Mouse (Mus musculus) lung, postnatal 0 days (tissue): ENCODE results near the gene Cyp11a1. TPM values are rescaled to one million over a fixed set of nuclear protein-coding genes. Genes with fewer than 3 reads are reported as not detected.

Experiments used
- ATAC-seq: fragments of 200-750 bp; cut with Nextera tagmentation; 2 replicates; pipeline ENCODE4 v1.8.0; 2017; ENCODE audit warnings: moderate library complexity
- DNase-seq: peaks from one replicate; pipeline ENCODE4 v3.0.0-alpha.2; 2016; ENCODE audit warnings: low spot score
- H3K27ac ChIP-seq: fragments of 300-500 bp; sonication (generic); 2 replicates; pipeline ENCODE4 v1.5.1; 2014; ENCODE audit warnings: antibody characterized with exemption, mild to moderate bottlenecking, low read length, mixed read lengths
- H3K27me3 ChIP-seq: fragments of 300-500 bp; sonication (generic); replicated peaks from 2 replicates; pipeline ENCODE4 v1.6.1; 2014; ENCODE audit warnings: low read length, mixed read lengths; ENCODE audit not compliant: insufficient read depth
- H3K36me3 ChIP-seq: fragments of 300-500 bp; sonication (generic); 2 replicates; pipeline ENCODE4 v1.6.1; 2014; ENCODE audit warnings: low read length, mixed read lengths; ENCODE audit not compliant: insufficient read depth
- H3K4me1 ChIP-seq: fragments of 300-500 bp; sonication (generic); 2 replicates; pipeline ENCODE4 v1.6.1; 2014; ENCODE audit warnings: antibody characterized with exemption, low read depth, low read length, mixed read lengths; ENCODE audit not compliant: insufficient read depth
- H3K4me2 ChIP-seq: fragments of 300-500 bp; sonication (generic); replicated peaks from 2 replicates; pipeline ENCODE4 v1.6.1; 2014; ENCODE audit warnings: low read depth, mild to moderate bottlenecking, low read length, moderate library complexity, mixed read lengths
- H3K4me3 ChIP-seq: fragments of 300-500 bp; sonication (generic); 2 replicates; pipeline ENCODE4 v1.5.1; 2014; ENCODE audit warnings: low read depth, low read length
- H3K9ac ChIP-seq: fragments of 300-500 bp; sonication (generic); replicated peaks from 2 replicates; pipeline ENCODE4 v1.6.1; 2014; ENCODE audit warnings: low read depth, mild to moderate bottlenecking
- H3K9me3 ChIP-seq: fragments of 300-500 bp; sonication (generic); 2 replicates; pipeline ENCODE4 v1.6.1; 2016; ENCODE audit warnings: low read length, mixed read lengths
- CTCF ChIP-seq: IDR thresholded peaks from 2 replicates; pipeline ENCODE4 v1.5.1; 2016; ENCODE audit warnings: antibody characterized with exemption, mild to moderate bottlenecking
- EP300 ChIP-seq: IDR thresholded peaks from 2 replicates; pipeline ENCODE4 v1.6.1; 2016; ENCODE audit warnings: antibody characterized with exemption, mild to moderate bottlenecking, control low read depth
- WGBS: fragments of 180-500 bp; shearing (Covaris S2); extraction: QIAGEN DNeasy Blood & Tissue Kit; methylation state at CpG from one replicate; pipeline ENCODE4 v1.1.7; 2014; 5-methylcytosine and 5-hydroxymethylcytosine counted together
- polyA plus RNA-seq: library from polyadenylated mRNA; unstranded; fragments of >200 nt; fragmentation: Nextera tagmentation; extraction: Ambion mirVana; gene quantifications from 2 replicates; pipeline ENCODE4 v1.2.1, GENCODE M21; 2015

Cyp11a1 gene
- polyA plus RNA-seq, 1 experiment from 2014 or later: 1.2 TPM

GRCm38 (mm10) chr9:57961863-57962778, 44.1 kb upstream of the Cyp11a1 start:
- no peaks in the 10 kb centered on the region for H3K36me3 ChIP-seq
- no peaks in the 10 kb centered on the region for H3K9me3 ChIP-seq
- no peak overlapping the region for H3K4me2 ChIP-seq
- H3K9ac ChIP-seq: no peak overlapping the region
- no peaks in the 10 kb centered on the region for H3K27me3 ChIP-seq
- H3K4me1 ChIP-seq: no peaks in the 10 kb centered on the region
- WGBS: 39% methylated on average over 17 of the region's 17 CpGs
- no peak for DNase-seq
- H3K4me3 ChIP-seq: no peak overlapping the region
- peak overlapping the region; percentile 73; the same call in 1 of the 2 replicates for H3K27ac ChIP-seq
- ATAC-seq: peak; percentile 68
- peak; percentile 7; the same call in 1 of the 2 replicates for TF ChIP-seq CTCF
- TF ChIP-seq EP300: peak; percentile 76

- Histone ChIP-seq H3K36me3 (no peaks in the 10 kb centered on the region), H3K4me2 (no peak overlapping the region), H3K4me1 (no peaks in the 10 kb centered on the region), H3K27ac (peak overlapping the region; percentile 47; the same call in 1 of the 2 replicates), H3K9me3 (no peaks in the 10 kb centered on the region), H3K9ac (no peak overlapping the region), H3K27me3 (no peaks in the 10 kb centered on the region), H3K4me3 (no peak overlapping the region)
- TF ChIP-seq CTCF (no peak), EP300 (no peak)
- DNase-seq (no peak), ATAC-seq (no peak)
- 82% methylated on average over 4 of the region's 4 CpGs for WGBS
These were observed 42.8 kb upstream of the Cyp11a1 start for GRCm38 (mm10) chr9:57963249-57963997.

GRCm38 (mm10) chr9:57963998-57964395, 42.2 kb upstream of the Cyp11a1 start:
- Histone ChIP-seq H3K9ac (no peak overlapping the region), H3K4me1 (no peaks in the 10 kb centered on the region), H3K9me3 (no peaks in the 10 kb centered on the region), H3K4me3 (no peak overlapping the region), H3K27ac (peak overlapping the region; percentile 47; the same call in 1 of the 2 replicates), H3K27me3 (no peaks in the 10 kb centered on the region), H3K4me2 (no peak overlapping the region), H3K36me3 (no peaks in the 10 kb centered on the region)
- no peak for DNase-seq
- no peak for TF ChIP-seq CTCF
- no peak for TF ChIP-seq EP300
- no peak for ATAC-seq
- 81% methylated on average over 5 of the region's 5 CpGs for whole genome bisulfite sequencing

DNA sequence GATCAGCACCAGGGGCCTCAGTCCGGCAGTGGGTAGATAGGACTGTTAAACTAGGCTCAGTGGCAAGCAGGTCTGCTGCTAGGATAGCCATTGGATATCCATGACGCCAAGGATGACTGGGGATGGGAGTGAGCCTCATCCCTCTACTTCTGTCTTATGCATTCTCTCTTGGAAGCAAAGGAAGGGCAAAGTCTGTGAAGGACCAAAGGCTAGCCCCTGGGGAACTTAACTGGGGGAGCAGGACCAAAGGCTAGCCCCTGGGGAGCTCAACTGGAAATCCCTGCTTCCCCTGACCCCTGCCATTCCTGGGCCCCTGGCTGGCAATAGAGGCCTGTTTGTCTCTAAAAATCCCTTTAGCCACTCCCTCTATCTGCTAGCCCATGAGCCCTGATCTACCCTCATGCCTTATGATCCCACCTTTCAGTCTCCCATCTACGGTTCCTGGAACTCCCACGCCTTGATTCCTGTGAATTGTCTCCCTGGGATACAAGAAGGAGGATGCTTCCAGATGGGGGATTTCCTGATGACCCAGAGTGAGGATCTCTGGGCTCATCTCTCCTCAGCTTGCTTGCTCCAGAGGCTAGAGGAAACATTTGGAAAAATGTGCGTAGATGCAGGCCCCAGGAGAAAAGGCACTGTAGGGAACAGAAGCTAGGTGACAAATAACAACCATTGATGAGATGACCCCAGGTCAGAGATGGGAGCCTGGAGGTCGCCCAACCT, 41.5 kb upstream of the Cyp11a1 start:
- Histone ChIP-seq H3K9ac (no peak overlapping the region), H3K4me1 (peaks cover 3% of the 10 kb centered on the region; the same call in 1 of the 2 replicates), H3K4me3 (no peak overlapping the region), H3K27me3 (no peaks in the 10 kb centered on the region), H3K4me2 (no peak overlapping the region), H3K27ac (peak overlapping the region; percentile 47), H3K9me3 (no peaks in the 10 kb centered on the region), H3K36me3 (no peaks in the 10 kb centered on the region)
- DNase-seq (no peak), ATAC-seq (no peak)
- TF ChIP-seq CTCF: no peak
- no peak for TF ChIP-seq EP300
- 70% methylated on average over 6 of the region's 6 CpGs for whole genome bisulfite sequencing

GRCm38 (mm10) chr9:57965281-57966185, 40.7 kb upstream of the Cyp11a1 start:
- no peak overlapping the region for H3K9ac ChIP-seq
- H3K27ac ChIP-seq: peak overlapping the region; percentile 47
- H3K4me1 ChIP-seq: peaks cover 5% of the 10 kb centered on the region; the same call in 1 of the 2 replicates
- TF ChIP-seq CTCF (no peak), EP300 (no peak)
- H3K9me3 ChIP-seq: no peaks in the 10 kb centered on the region
- no peak for DNase-seq
- WGBS: 37% methylated on average over 12 of the region's 12 CpGs
- H3K36me3 ChIP-seq: no peaks in the 10 kb centered on the region
- H3K4me2 ChIP-seq: no peak overlapping the region
- H3K27me3 ChIP-seq: no peaks in the 10 kb centered on the region
- no peak overlapping the region for H3K4me3 ChIP-seq
- ATAC-seq: no peak
